Mouse (Mus musculus) embryonic facial prominence, embryonic 10.5 days (tissue): ENCODE measurements around the gene Chd2. TPM values are rescaled to one million over a fixed set of nuclear protein-coding genes. Genes with fewer than 3 reads are reported as not detected.

ENCODE experiments used
- DNase-seq: peaks from one replicate; pipeline ENCODE4 v3.0.0-alpha.2; 2017; ENCODE audit warnings: low spot score
- H3K27ac ChIP-seq: fragments of 300-500 bp; sonication (generic); replicated peaks from 2 replicates; pipeline ENCODE4 v1.5.1; 2016; ENCODE audit warnings: mild to moderate bottlenecking
- H3K27me3 ChIP-seq: fragments of 300-500 bp; sonication (generic); replicated peaks from 2 replicates; pipeline ENCODE4 v1.6.1; 2016; ENCODE audit warnings: low read depth, mild to moderate bottlenecking; ENCODE audit not compliant: poor library complexity, severe bottlenecking
- H3K36me3 ChIP-seq: fragments of 300-500 bp; sonication (generic); replicated peaks from 2 replicates; pipeline ENCODE4 v1.6.1; 2016; ENCODE audit warnings: mild to moderate bottlenecking, moderate library complexity
- H3K4me1 ChIP-seq: fragments of 300-500 bp; sonication (generic); 2 replicates; pipeline ENCODE4 v1.6.1; 2016
- H3K4me3 ChIP-seq: fragments of 300-500 bp; sonication (generic); 2 replicates; pipeline ENCODE4 v1.5.1; 2016; ENCODE audit warnings: mild to moderate bottlenecking, moderate library complexity
- H3K9me3 ChIP-seq: fragments of 300-500 bp; sonication (generic); 2 replicates; pipeline ENCODE4 v1.6.1; 2016; ENCODE audit warnings: mild to moderate bottlenecking
- WGBS: fragments of 180-500 bp; shearing (Covaris S2); methylation state at CpG from one replicate; pipeline ENCODE4 v1.1.7; 2016; 5-methylcytosine and 5-hydroxymethylcytosine counted together
- polyA plus RNA-seq: library from polyadenylated mRNA; unstranded; fragments of >200 nt; fragmentation: Nextera tagmentation; extraction: Ambion mirVana; gene quantifications from 2 replicates; pipeline ENCODE4 v1.2.1, GENCODE M21; 2016

Gene Chd2
- polyA plus RNA-seq, 1 experiment from 2014 or later = 54.8 TPM

GRCm38 (mm10) chr7:73421278-73422015, 120.2 kb downstream of the Chd2 start:
- H3K36me3 ChIP-seq = peaks cover 59% of the 10 kb centered on the region
- H3K4me1 ChIP-seq = peaks cover 64% of the 10 kb centered on the region
- H3K27me3 ChIP-seq = no peaks in the 10 kb centered on the region
- H3K4me3 ChIP-seq = no peak overlapping the region
- no peaks in the 10 kb centered on the region for H3K9me3 ChIP-seq
- DNase-seq = no peak
- H3K27ac ChIP-seq = no peak overlapping the region; the same call in 1 of the 2 replicates
- WGBS = 78% methylated on average over 9 of the region's 9 CpGs

DNA sequence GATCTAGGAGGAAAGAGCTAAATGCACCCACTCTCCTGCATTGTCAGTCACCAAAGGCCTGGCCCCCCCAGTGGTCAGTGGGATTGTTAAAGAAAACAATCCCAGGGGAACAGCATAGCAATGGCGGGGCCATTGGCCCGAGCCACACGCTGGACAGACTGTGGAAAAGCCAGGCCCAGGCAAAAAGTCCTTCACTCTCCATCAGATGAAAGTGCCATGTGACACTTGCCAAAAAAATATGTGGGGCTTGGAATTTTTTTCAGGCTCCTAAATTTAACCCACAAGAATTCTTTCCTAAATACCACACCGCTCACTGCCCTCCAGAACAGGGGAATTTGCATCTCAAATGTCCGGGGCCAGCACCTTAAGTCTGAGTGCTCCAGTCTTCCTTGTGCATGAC, 120.8 kb downstream of the Chd2 start:
- H3K4me1 ChIP-seq = peaks cover 65% of the 10 kb centered on the region

DNA sequence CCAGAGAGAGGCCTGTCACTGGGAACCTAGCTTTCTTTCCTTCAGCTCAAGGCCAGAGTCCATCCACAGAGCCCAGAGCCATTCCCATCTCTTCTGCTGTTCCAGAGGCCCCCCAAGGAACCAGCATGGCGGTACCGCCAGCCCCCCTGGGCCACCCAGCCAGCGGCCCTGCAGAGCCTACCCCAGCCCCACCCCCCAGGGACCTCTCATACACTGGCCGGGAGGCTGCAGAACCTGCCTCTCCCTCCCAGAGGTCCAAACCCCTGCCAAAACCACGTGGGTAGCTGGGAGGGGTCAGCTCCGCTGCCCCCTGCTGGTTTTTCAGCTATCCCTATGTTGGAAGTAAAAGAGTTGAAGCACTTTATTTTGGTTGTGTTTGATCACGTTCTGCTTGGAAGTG, 122.3 kb downstream of the Chd2 start:
- H3K4me1 ChIP-seq = peaks cover 63% of the 10 kb centered on the region
- no peak overlapping the region for H3K27ac ChIP-seq
- H3K4me3 ChIP-seq = no peak overlapping the region
- WGBS = 39% methylated on average over 7 of the region's 7 CpGs
- no peaks in the 10 kb centered on the region for H3K9me3 ChIP-seq
- peaks cover 67% of the 10 kb centered on the region for H3K36me3 ChIP-seq
- DNase-seq = peak; percentile 53
- H3K27me3 ChIP-seq = no peaks in the 10 kb centered on the region

More for the DNA sequence above, 120.8 kb downstream of the Chd2 start:
- no peaks in the 10 kb centered on the region for H3K9me3 ChIP-seq
- peaks cover 62% of the 10 kb centered on the region for H3K36me3 ChIP-seq
- no peak overlapping the region for H3K4me3 ChIP-seq
- no peaks in the 10 kb centered on the region for H3K27me3 ChIP-seq
- 61% methylated on average over 5 of the region's 5 CpGs for WGBS
- H3K27ac ChIP-seq = no peak overlapping the region; the same call in 1 of the 2 replicates
- DNase-seq = no peak

DNA sequence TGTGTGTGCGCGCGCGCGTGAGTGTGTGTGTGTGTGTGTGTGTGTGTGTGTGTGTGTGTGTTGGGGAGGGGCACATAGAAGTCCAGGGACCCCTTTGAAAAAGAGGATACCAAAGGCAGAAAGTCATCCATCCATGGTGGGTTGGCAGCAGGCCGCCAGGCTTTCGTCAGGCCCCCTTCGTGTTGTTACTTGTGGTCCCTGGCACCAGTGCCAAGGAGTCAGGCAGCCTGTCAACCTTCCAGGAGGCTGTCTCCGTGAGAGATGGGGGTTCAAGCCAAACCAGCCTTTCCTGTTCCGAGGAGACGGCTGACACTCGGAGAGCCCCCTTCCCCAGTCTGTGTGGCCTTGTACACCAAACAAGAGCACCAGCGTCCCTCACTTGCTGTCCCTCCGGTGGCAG, 127.4 kb downstream of the Chd2 start:
- Histone ChIP-seq H3K4me1 (peaks cover 39% of the 10 kb centered on the region), H3K36me3 (peaks cover 100% of the 10 kb centered on the region), H3K27ac (no peak overlapping the region), H3K27me3 (no peaks in the 10 kb centered on the region), H3K9me3 (no peaks in the 10 kb centered on the region), H3K4me3 (no peak overlapping the region)
- DNase-seq = no peak
- 82% methylated on average over 14 of the region's 14 CpGs for WGBS

DNA sequence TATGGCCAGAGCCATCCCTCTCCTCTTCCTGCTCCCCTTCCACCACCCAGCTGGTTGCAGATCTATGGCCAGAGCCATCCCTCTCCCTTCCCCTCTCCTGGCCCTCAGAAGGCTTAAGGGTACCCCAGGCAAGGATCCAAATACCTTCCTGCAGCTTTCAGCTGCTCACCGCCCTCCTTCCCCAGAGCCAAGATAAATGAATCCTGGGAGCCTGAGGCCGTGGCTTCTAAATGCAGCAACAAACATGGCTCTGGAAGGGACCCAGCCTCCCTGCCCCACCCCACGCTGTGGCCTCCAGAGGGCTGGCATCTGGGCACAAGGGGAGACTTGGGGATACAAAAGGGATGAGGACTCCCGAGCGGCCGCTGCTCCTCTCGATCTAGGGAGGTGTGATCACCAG, 129.2 kb downstream of the Chd2 start:
- Histone ChIP-seq H3K4me1 (peaks cover 24% of the 10 kb centered on the region), H3K4me3 (no peak overlapping the region), H3K36me3 (peaks cover 100% of the 10 kb centered on the region), H3K27me3 (no peaks in the 10 kb centered on the region), H3K9me3 (no peaks in the 10 kb centered on the region), H3K27ac (no peak overlapping the region)
- 90% methylated on average over 7 of the region's 7 CpGs for WGBS
- DNase-seq = no peak

DNA sequence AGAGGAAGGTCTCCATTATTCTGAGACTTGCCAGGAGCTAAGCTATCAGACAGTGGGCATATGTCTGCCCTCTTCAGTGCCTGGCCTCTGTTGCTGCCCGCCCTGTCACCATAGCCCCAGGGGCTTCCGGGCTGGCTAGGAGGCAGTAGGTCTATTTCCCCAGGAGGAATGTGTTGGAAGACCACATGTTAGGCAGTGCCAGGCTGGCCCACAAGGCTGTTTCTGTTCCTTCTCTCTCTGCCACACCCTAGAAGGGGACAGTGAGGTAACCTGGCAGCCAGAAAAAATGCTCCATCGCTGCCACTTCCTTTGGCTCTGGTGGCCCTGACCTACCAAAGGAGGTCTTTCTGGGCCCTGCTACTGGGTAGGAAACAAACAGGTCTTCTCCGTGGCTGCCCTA, 129.6 kb downstream of the Chd2 start:
- H3K4me3 ChIP-seq = no peak overlapping the region
- H3K4me1 ChIP-seq = peaks cover 24% of the 10 kb centered on the region
- WGBS = 91% methylated on average over 4 of the region's 4 CpGs
- DNase-seq = no peak
- no peaks in the 10 kb centered on the region for H3K27me3 ChIP-seq
- no peaks in the 10 kb centered on the region for H3K9me3 ChIP-seq
- H3K27ac ChIP-seq = no peak overlapping the region; the same call in 1 of the 2 replicates
- peaks cover 100% of the 10 kb centered on the region for H3K36me3 ChIP-seq

- Histone ChIP-seq H3K4me1 (peaks cover 24% of the 10 kb centered on the region), H3K36me3 (peaks cover 100% of the 10 kb centered on the region), H3K27ac (no peak overlapping the region; the same call in 1 of the 2 replicates), H3K9me3 (peaks cover 2% of the 10 kb centered on the region; the same call in 1 of the 2 replicates), H3K4me3 (no peak overlapping the region), H3K27me3 (no peaks in the 10 kb centered on the region)
- 80% methylated on average over 7 of the region's 7 CpGs for WGBS
- DNase-seq = no peak
Measured at GRCm38 (mm10) chr7:73411523-73411922, 130.1 kb downstream of the Chd2 start.

GRCm38 (mm10) chr7:73405550-73405949, 136.1 kb downstream of the Chd2 start:
- Histone ChIP-seq H3K4me1 (peaks cover 29% of the 10 kb centered on the region), H3K4me3 (no peak overlapping the region), H3K27me3 (0 out of 2 replicates have a peak, but pooled peaks cover 10% of the 10 kb centered on the region), H3K36me3 (peaks cover 82% of the 10 kb centered on the region), H3K27ac (no peak overlapping the region), H3K9me3 (peaks cover 12% of the 10 kb centered on the region; the same call in 1 of the 2 replicates)
- WGBS = 95% methylated on average over 11 of the region's 11 CpGs
- DNase-seq = no peak

GRCm38 (mm10) chr7:73403538-73403937, 138.1 kb downstream of the Chd2 start:
- 0 out of 2 replicates have a peak, but pooled peaks cover 10% of the 10 kb centered on the region for H3K27me3 ChIP-seq
- H3K36me3 ChIP-seq = peaks cover 63% of the 10 kb centered on the region
- no peak overlapping the region for H3K4me3 ChIP-seq
- 0 out of 2 replicates have a peak overlapping the region, but pooled peaks have one; percentile 42 for H3K27ac ChIP-seq
- H3K4me1 ChIP-seq = peaks cover 49% of the 10 kb centered on the region
- peaks cover 12% of the 10 kb centered on the region; the same call in 1 of the 2 replicates for H3K9me3 ChIP-seq
- 30% methylated on average over 3 of the region's 3 CpGs for WGBS
- no peak for DNase-seq

- no peak for DNase-seq
- peaks cover 58% of the 10 kb centered on the region for H3K4me1 ChIP-seq
- H3K36me3 ChIP-seq = peaks cover 60% of the 10 kb centered on the region
- no peak overlapping the region for H3K4me3 ChIP-seq
- H3K9me3 ChIP-seq = peaks cover 12% of the 10 kb centered on the region; the same call in 1 of the 2 replicates
- peak overlapping the region; percentile 42; the same call in 1 of the 2 replicates for H3K27ac ChIP-seq
- WGBS = 58% methylated on average over 1 of the region's 1 CpGs
- peaks cover 13% of the 10 kb centered on the region; the same call in 1 of the 2 replicates for H3K27me3 ChIP-seq
Measured at GRCm38 (mm10) chr7:73402671-73403070, 139.0 kb downstream of the Chd2 start.

- peaks cover 17% of the 10 kb centered on the region; the same call in 1 of the 2 replicates for H3K27me3 ChIP-seq
- no peak overlapping the region for H3K27ac ChIP-seq
- 72% methylated on average over 2 of the region's 2 CpGs for WGBS
- peaks cover 64% of the 10 kb centered on the region for H3K4me1 ChIP-seq
- peaks cover 12% of the 10 kb centered on the region; the same call in 1 of the 2 replicates for H3K9me3 ChIP-seq
- no peak for DNase-seq
- H3K36me3 ChIP-seq = peaks cover 60% of the 10 kb centered on the region
- H3K4me3 ChIP-seq = no peak overlapping the region
Measured at GRCm38 (mm10) chr7:73402106-73402505, 139.5 kb downstream of the Chd2 start.

- peak; percentile 63 for DNase-seq
- Histone ChIP-seq H3K27ac (peak overlapping the region; percentile 69; the same call in 1 of the 2 replicates), H3K9me3 (peaks cover 2% of the 10 kb centered on the region; the same call in 1 of the 2 replicates), H3K27me3 (peaks cover 17% of the 10 kb centered on the region; the same call in 1 of the 2 replicates), H3K4me1 (peaks cover 82% of the 10 kb centered on the region), H3K4me3 (peak overlapping the region; percentile 51), H3K36me3 (peaks cover 57% of the 10 kb centered on the region)
- 15% methylated on average over 20 of the region's 20 CpGs for WGBS
Measured at GRCm38 (mm10) chr7:73400051-73400916, 141.3 kb downstream of the Chd2 start.
